Mouse (Mus musculus): Measurements from ENCODE around the gene Zfp142. TPM values are rescaled to one million over a fixed set of nuclear protein-coding genes. Genes with fewer than 3 reads are reported as not detected.

Zfp142 gene
- polyA plus RNA-seq, 1 experiment from 2014 or later, result 9.5 TPM

- no peak for ATAC-seq (ENCODE audit: insufficient number of reproducible peaks, insufficient read depth, low FRiP score, low read depth)
- Histone ChIP-seq H3K4me1 (ENCODE audit: control insufficient read depth, insufficient read depth, low read length) (peaks cover 8% of the 10 kb centered on the region), H3K27ac (ENCODE audit: low read length) (peak overlapping the region; percentile 80), H3K9ac (replicated peaks; ENCODE audit: low read depth, low read length) (peak overlapping the region; percentile 60), H3K4me3 (ENCODE audit: low read depth, low read length) (peak overlapping the region; percentile 79), H3K4me2 (replicated peaks; ENCODE audit: low read depth, low read length) (peak overlapping the region; percentile 80), H3K36me3 (ENCODE audit: control insufficient read depth, insufficient read depth, low read length) (peaks cover 25% of the 10 kb centered on the region; the same call in 1 of the 2 replicates), H3K27me3 (ENCODE audit: control insufficient read depth, insufficient read depth, low read length) (no peaks in the 10 kb centered on the region), H3K9me3 (ENCODE audit: control insufficient read depth, low read depth, low read length) (no peaks in the 10 kb centered on the region)
- under 1% methylated on average over 24 of the region's 24 CpGs for WGBS
Measured at GRCm38 (mm10) chr1:74587233-74587772, 743 bp downstream of the Zfp142 start.

GRCm38 (mm10) chr1:74584616-74585398, 3.2 kb downstream of the Zfp142 start:
- no peaks in the 10 kb centered on the region for H3K27me3 ChIP-seq (ENCODE audit: control insufficient read depth, insufficient read depth, low read length)
- H3K4me2 ChIP-seq (replicated peaks; ENCODE audit: low read depth, low read length), result no peak overlapping the region
- 92% methylated on average over 3 of the region's 3 CpGs for WGBS
- no peak overlapping the region for H3K27ac ChIP-seq (ENCODE audit: low read length)
- H3K4me3 ChIP-seq (ENCODE audit: low read depth, low read length), result no peak overlapping the region
- peaks cover 16% of the 10 kb centered on the region; the same call in 1 of the 2 replicates for H3K36me3 ChIP-seq (ENCODE audit: control insufficient read depth, insufficient read depth, low read length)
- H3K4me1 ChIP-seq (ENCODE audit: control insufficient read depth, insufficient read depth, low read length), result peaks cover 8% of the 10 kb centered on the region
- no peak overlapping the region for H3K9ac ChIP-seq (replicated peaks; ENCODE audit: low read depth, low read length)
- H3K9me3 ChIP-seq (ENCODE audit: control insufficient read depth, low read depth, low read length), result no peaks in the 10 kb centered on the region
- no peak for ATAC-seq (ENCODE audit: insufficient number of reproducible peaks, insufficient read depth, low FRiP score, low read depth)

- Histone ChIP-seq H3K4me3 (ENCODE audit: low read depth, low read length) (no peak overlapping the region), H3K4me1 (ENCODE audit: control insufficient read depth, insufficient read depth, low read length) (0 out of 2 replicates have a peak, but pooled peaks cover 3% of the 10 kb centered on the region), H3K9me3 (ENCODE audit: control insufficient read depth, low read depth, low read length) (no peaks in the 10 kb centered on the region), H3K4me2 (replicated peaks; ENCODE audit: low read depth, low read length) (no peak overlapping the region), H3K27me3 (ENCODE audit: control insufficient read depth, insufficient read depth, low read length) (no peaks in the 10 kb centered on the region), H3K9ac (replicated peaks; ENCODE audit: low read depth, low read length) (no peak overlapping the region), H3K36me3 (ENCODE audit: control insufficient read depth, insufficient read depth, low read length) (peaks cover 22% of the 10 kb centered on the region), H3K27ac (ENCODE audit: low read length) (no peak overlapping the region)
- 80% methylated on average over 3 of the region's 3 CpGs for WGBS
- no peak for ATAC-seq (ENCODE audit: insufficient number of reproducible peaks, insufficient read depth, low FRiP score, low read depth)
Measured at GRCm38 (mm10) chr1:74582621-74583020, 5.4 kb downstream of the Zfp142 start.

GRCm38 (mm10) chr1:74569739-74570719, 18.0 kb downstream of the Zfp142 start:
- no peaks in the 10 kb centered on the region for H3K27me3 ChIP-seq (ENCODE audit: control insufficient read depth, insufficient read depth, low read length)
- no peaks in the 10 kb centered on the region for H3K4me1 ChIP-seq (ENCODE audit: control insufficient read depth, insufficient read depth, low read length)
- WGBS, result 93% methylated on average over 29 of the region's 29 CpGs
- H3K9ac ChIP-seq (replicated peaks; ENCODE audit: low read depth, low read length), result no peak overlapping the region
- no peaks in the 10 kb centered on the region for H3K9me3 ChIP-seq (ENCODE audit: control insufficient read depth, low read depth, low read length)
- ATAC-seq (ENCODE audit: insufficient number of reproducible peaks, insufficient read depth, low FRiP score, low read depth), result no peak
- H3K4me2 ChIP-seq (replicated peaks; ENCODE audit: low read depth, low read length), result no peak overlapping the region
- H3K27ac ChIP-seq (ENCODE audit: low read length), result no peak overlapping the region
- peaks cover 75% of the 10 kb centered on the region for H3K36me3 ChIP-seq (ENCODE audit: control insufficient read depth, insufficient read depth, low read length)
- no peak overlapping the region for H3K4me3 ChIP-seq (ENCODE audit: low read depth, low read length)

GRCm38 (mm10) chr1:74565834-74566233, 22.2 kb downstream of the Zfp142 start:
- WGBS, result 92% methylated on average over 6 of the region's 6 CpGs
- H3K4me1 ChIP-seq (ENCODE audit: control insufficient read depth, insufficient read depth, low read length), result no peaks in the 10 kb centered on the region
- no peak overlapping the region for H3K9ac ChIP-seq (replicated peaks; ENCODE audit: low read depth, low read length)
- H3K27ac ChIP-seq (ENCODE audit: low read length), result no peak overlapping the region
- no peak overlapping the region for H3K4me2 ChIP-seq (replicated peaks; ENCODE audit: low read depth, low read length)
- no peak overlapping the region for H3K4me3 ChIP-seq (ENCODE audit: low read depth, low read length)
- no peaks in the 10 kb centered on the region for H3K27me3 ChIP-seq (ENCODE audit: control insufficient read depth, insufficient read depth, low read length)
- no peak for ATAC-seq (ENCODE audit: insufficient number of reproducible peaks, insufficient read depth, low FRiP score, low read depth)
- H3K36me3 ChIP-seq (ENCODE audit: control insufficient read depth, insufficient read depth, low read length), result peaks cover 53% of the 10 kb centered on the region
- H3K9me3 ChIP-seq (ENCODE audit: control insufficient read depth, low read depth, low read length), result no peaks in the 10 kb centered on the region

- no peaks in the 10 kb centered on the region for H3K4me1 ChIP-seq (ENCODE audit: control insufficient read depth, insufficient read depth, low read length)
- no peak overlapping the region for H3K4me2 ChIP-seq (replicated peaks; ENCODE audit: low read depth, low read length)
- H3K9me3 ChIP-seq (ENCODE audit: control insufficient read depth, low read depth, low read length), result no peaks in the 10 kb centered on the region
- H3K27me3 ChIP-seq (ENCODE audit: control insufficient read depth, insufficient read depth, low read length), result no peaks in the 10 kb centered on the region
- no peak overlapping the region for H3K9ac ChIP-seq (replicated peaks; ENCODE audit: low read depth, low read length)
- WGBS, result 87% methylated on average over 5 of the region's 5 CpGs
- no peak overlapping the region for H3K4me3 ChIP-seq (ENCODE audit: low read depth, low read length)
- ATAC-seq (ENCODE audit: insufficient number of reproducible peaks, insufficient read depth, low FRiP score, low read depth), result no peak
- H3K36me3 ChIP-seq (ENCODE audit: control insufficient read depth, insufficient read depth, low read length), result no peaks in the 10 kb centered on the region
- H3K27ac ChIP-seq (ENCODE audit: low read length), result no peak overlapping the region
Measured at GRCm38 (mm10) chr1:74559061-74559460, 29.0 kb downstream of the Zfp142 start.

- ATAC-seq (ENCODE audit: insufficient number of reproducible peaks, insufficient read depth, low FRiP score, low read depth), result no peak
- WGBS, result 79% methylated on average over 4 of the region's 4 CpGs
Measured at GRCm38 (mm10) chr1:74544184-74544583, 43.9 kb downstream of the Zfp142 start, which contains the start of gene Usp37. Gene Usp37, minus strand, starts transcription at chr1:74544284.

GRCm38 (mm10) chr1:74542451-74542961, 45.5 kb downstream of the Zfp142 start, which contains the start of gene Plcd4:
Gene Plcd4, plus strand, starts transcription at chr1:74542888.
- Histone ChIP-seq H3K27ac (ENCODE audit: low read length) (no peak within 1 kb of the TSS), H3K4me3 (ENCODE audit: low read depth, low read length) (no peak within 1 kb of the TSS), H3K9ac (replicated peaks; ENCODE audit: low read depth, low read length) (no peak within 1 kb of the TSS), H3K9me3 (ENCODE audit: control insufficient read depth, low read depth, low read length) (no peaks in the 10 kb centered on the region), H3K36me3 (ENCODE audit: control insufficient read depth, insufficient read depth, low read length) (no peaks in the 10 kb centered on the region), H3K4me2 (replicated peaks; ENCODE audit: low read depth, low read length) (no peak within 1 kb of the TSS), H3K4me1 (ENCODE audit: control insufficient read depth, insufficient read depth, low read length) (no peaks in the 10 kb centered on the region), H3K27me3 (ENCODE audit: control insufficient read depth, insufficient read depth, low read length) (no peaks in the 10 kb centered on the region)
- no peak for ATAC-seq (ENCODE audit: insufficient number of reproducible peaks, insufficient read depth, low FRiP score, low read depth)
- WGBS, result 6% methylated on average over 6 of the region's 6 CpGs

More at GRCm38 (mm10) chr1:74544184-74544583, 43.9 kb downstream of the Zfp142 start, which contains the start of gene Usp37:
- H3K9ac ChIP-seq (replicated peaks; ENCODE audit: low read depth, low read length), result no peak within 1 kb of the TSS
- no peaks in the 10 kb centered on the region for H3K27me3 ChIP-seq (ENCODE audit: control insufficient read depth, insufficient read depth, low read length)
- no peak within 1 kb of the TSS for H3K4me2 ChIP-seq (replicated peaks; ENCODE audit: low read depth, low read length)
- no peak within 1 kb of the TSS for H3K4me3 ChIP-seq (ENCODE audit: low read depth, low read length)
- no peaks in the 10 kb centered on the region for H3K4me1 ChIP-seq (ENCODE audit: control insufficient read depth, insufficient read depth, low read length)
- no peak within 1 kb of the TSS for H3K27ac ChIP-seq (ENCODE audit: low read length)
- no peaks in the 10 kb centered on the region for H3K9me3 ChIP-seq (ENCODE audit: control insufficient read depth, low read depth, low read length)
- H3K36me3 ChIP-seq (ENCODE audit: control insufficient read depth, insufficient read depth, low read length), result no peaks in the 10 kb centered on the region

All from stomach, embryonic 14.5 days (tissue).